Mouse (Mus musculus) left cerebral cortex, adult 2 months (tissue): ENCODE results near the gene Olfr559. TPM values are rescaled to one million over a fixed set of nuclear protein-coding genes. Genes with fewer than 3 reads are reported as not detected.

ENCODE experiments used
- DNase-seq, 2 experiments: peaks; one replicate each; pipeline ENCODE4 v3.0.0; 2021 to 2022; ENCODE audit warnings: low spot score in 2 of 2, mixed read lengths in 1 of 2; ENCODE audit errors: extremely low spot score in 1 of 2
- H3K27ac ChIP-seq: fragments of 200-600 bp; 2 replicates; pipeline ENCODE4 v1.8.1; 2022
- H3K4me3 ChIP-seq: fragments of 200-600 bp; 2 replicates; pipeline ENCODE4 v1.8.1; 2022
- CTCF ChIP-seq: fragments of 200-600 bp; IDR thresholded peaks from 2 replicates; pipeline ENCODE4 v1.8.1; 2022; ENCODE audit warnings: antibody characterized with exemption, mild to moderate bottlenecking, moderate library complexity
- intact Hi-C: fragments of 180-260 bp; cut with DNase I; formaldehyde crosslinking; loops from one replicate; pipeline ENCODE4 v1.15.1; 2025
- total RNA-seq, 2 experiments: library from RNA; stranded (reverse); gene quantifications; 2 replicates each; pipeline ENCODE4 v1.2.3; 2021

Gene Olfr559
- total RNA-seq, 2 experiments from 2014 or later, result not detected

DNA sequence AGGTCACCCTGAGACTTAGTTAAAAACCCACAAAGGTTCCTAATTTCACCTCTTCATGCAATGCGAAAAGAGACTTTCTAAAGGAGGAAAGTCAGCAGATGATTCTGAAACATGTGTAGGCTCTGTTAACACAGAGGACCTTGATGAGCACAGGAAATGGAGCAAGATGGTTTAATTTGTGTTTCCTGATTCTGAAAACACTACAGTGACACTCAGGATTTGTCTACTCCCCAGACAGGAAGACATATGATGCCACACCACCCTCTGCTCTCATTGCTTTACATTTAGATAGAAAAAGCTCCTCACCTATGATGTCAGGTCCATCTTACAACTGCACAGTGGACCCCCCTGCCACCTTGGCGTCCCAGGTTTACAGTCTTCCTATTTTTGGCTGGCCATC lies 51.1 kb downstream of the Olfr559 start:
- Histone ChIP-seq H3K4me3 (no peak overlapping the region), H3K27ac (no peak overlapping the region)
- no peak for TF ChIP-seq CTCF
- intact Hi-C loops, result no loop called here
- no peak for DNase-seq

Other genes with a start within 250 kb of the Olfr559 start
- gene Olfr543, start 245.8 kb downstream of the Olfr559 start, total RNA-seq, result not detected
- not detected for gene Olfr544, start 239.2 kb downstream of the Olfr559 start, total RNA-seq
- not detected for gene Olfr545, start 227.9 kb downstream of the Olfr559 start, total RNA-seq
- gene Olfr547, start 192.7 kb downstream of the Olfr559 start, total RNA-seq, result not detected
- not detected for gene Olfr548-ps1, start 186.6 kb downstream of the Olfr559 start, total RNA-seq
- gene Olfr549, start 177.6 kb downstream of the Olfr559 start, total RNA-seq, result not detected
- gene Trim21, start 162.0 kb downstream of the Olfr559 start, total RNA-seq, result 1 to 10 TPM; 2.7 to 4.0 TPM
- gene Olfr550, start 156.0 kb downstream of the Olfr559 start, total RNA-seq, result under 1 TPM; 0.25 to 0.42 TPM
- gene Olfr551, start 135.6 kb downstream of the Olfr559 start, total RNA-seq, result not detected
- gene Olfr552, start 129.7 kb downstream of the Olfr559 start, total RNA-seq, result under 1 TPM in 1 of 2 experiments, not detected in 1; 0.07 TPM
- gene Olfr553, start 109.3 kb downstream of the Olfr559 start, total RNA-seq, result not detected
- not detected for gene Olfr554, start 89.1 kb downstream of the Olfr559 start, total RNA-seq
- not detected for gene Olfr555, start 68.7 kb downstream of the Olfr559 start, total RNA-seq
- not detected for gene Olfr556, start 62.6 kb downstream of the Olfr559 start, total RNA-seq
- 1 to 10 TPM; 4.9 to 6.2 TPM for gene Trim68, start 40.2 kb downstream of the Olfr559 start, total RNA-seq
- gene Olfr557, start 31.6 kb downstream of the Olfr559 start, total RNA-seq, result under 1 TPM in 1 of 2 experiments, not detected in 1; 0.21 TPM
- under 1 TPM; 0.21 to 0.25 TPM for gene Olfr558, start 25.3 kb downstream of the Olfr559 start, total RNA-seq
- gene Olfr33, start 8.4 kb downstream of the Olfr559 start, total RNA-seq, result not detected
- under 1 TPM in 1 of 2 experiments, not detected in 1; 0.16 TPM for gene Olfr560, start 31.9 kb upstream of the Olfr559 start, total RNA-seq
- 1 to 10 TPM in 1 of 2 experiments, under 1 TPM in 1; 0.88 to 1.0 TPM for gene Olfr78, start 32.0 kb upstream of the Olfr559 start, total RNA-seq
- gene Olfr561, start 43.7 kb upstream of the Olfr559 start, total RNA-seq, result not detected
- gene Olfr564, start 76.0 kb upstream of the Olfr559 start, total RNA-seq, result not detected
- not detected for gene Olfr566, start 131.3 kb upstream of the Olfr559 start, total RNA-seq
- gene Olfr568, start 149.6 kb upstream of the Olfr559 start, total RNA-seq, result not detected
- not detected for gene Olfr569, start 163.4 kb upstream of the Olfr559 start, total RNA-seq
- not detected for gene Olfr570, start 167.1 kb upstream of the Olfr559 start, total RNA-seq
- gene Olfr571, start 190.0 kb upstream of the Olfr559 start, total RNA-seq, result not detected
- gene Olfr572, start 196.9 kb upstream of the Olfr559 start, total RNA-seq, result not detected
- not detected for gene Olfr573-ps1, start 215.1 kb upstream of the Olfr559 start, total RNA-seq
- gene Olfr574, start 221.0 kb upstream of the Olfr559 start, total RNA-seq, result not detected
- gene Olfr575, start 231.3 kb upstream of the Olfr559 start, total RNA-seq, result not detected
- gene Olfr576, start 235.2 kb upstream of the Olfr559 start, total RNA-seq, result not detected
- not detected for gene Olfr577, start 248.5 kb upstream of the Olfr559 start, total RNA-seq